Mouse (Mus musculus) megakaryocyte progenitor cell, adult 5-6 weeks (primary cell): ENCODE results near the gene Igf1r. TPM values are rescaled to one million over a fixed set of nuclear protein-coding genes. Genes with fewer than 3 reads are reported as not detected.

ENCODE experiments used
- ATAC-seq: replicated peaks from 2 replicates; pipeline ENCODE4 v1.8.0; 2016; ENCODE audit warnings: mild to moderate bottlenecking, moderate TSS enrichment, inconsistent platforms; ENCODE audit not compliant: poor library complexity
- total RNA-seq, 2 experiments: library from RNA; stranded (forward) in 1 of 2; stranded (reverse) in 1 of 2; fragments of 157-497, 149-512 nt in 1 of 2; fragments of 200-1000 nt in 1 of 2; gene quantifications; 2 replicates each; pipeline versions ENCODE4 v1.2.3 to v1.2.4; 2015 to 2017

Gene Igf1r
- total RNA-seq, 2 experiments from 2014 or later = 25.0 to 50.3 TPM

DNA sequence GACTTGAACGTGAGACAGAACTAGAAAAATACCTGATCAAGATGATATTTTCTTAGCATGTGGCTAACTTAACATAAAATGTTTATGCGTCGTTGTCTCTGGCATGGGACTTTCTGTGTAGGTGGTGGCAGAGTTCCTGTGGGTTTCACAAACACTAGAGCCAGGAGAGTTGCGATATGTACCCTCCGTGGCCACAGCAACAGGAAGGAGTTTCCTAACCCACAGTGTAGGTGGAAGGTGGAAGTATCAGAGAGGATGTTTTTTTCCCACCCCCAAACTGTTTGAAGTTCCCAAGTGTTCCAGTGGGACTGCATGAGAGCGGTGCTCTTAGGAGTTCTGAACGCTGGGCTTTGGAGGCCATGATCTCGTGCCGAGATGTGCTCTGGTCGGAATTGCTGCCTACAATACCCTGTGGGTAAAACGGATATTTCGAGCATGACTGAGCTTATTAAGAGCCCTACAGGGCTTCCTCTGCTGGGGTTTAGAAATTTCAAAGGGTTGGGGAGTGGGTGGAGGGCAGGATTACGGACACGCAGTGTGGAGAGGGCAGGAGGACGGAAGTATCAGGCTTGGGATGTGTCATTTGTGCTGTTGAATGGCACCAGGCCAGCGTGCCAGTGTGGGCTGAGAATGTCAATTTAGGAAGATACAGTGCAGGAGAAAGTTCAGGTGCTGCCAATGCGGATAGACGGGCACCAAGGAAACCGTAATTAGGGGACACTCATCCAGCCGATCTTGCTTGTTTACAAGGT lies 195.8 kb downstream of the Igf1r start:
- peak; percentile 64 for ATAC-seq

DNA sequence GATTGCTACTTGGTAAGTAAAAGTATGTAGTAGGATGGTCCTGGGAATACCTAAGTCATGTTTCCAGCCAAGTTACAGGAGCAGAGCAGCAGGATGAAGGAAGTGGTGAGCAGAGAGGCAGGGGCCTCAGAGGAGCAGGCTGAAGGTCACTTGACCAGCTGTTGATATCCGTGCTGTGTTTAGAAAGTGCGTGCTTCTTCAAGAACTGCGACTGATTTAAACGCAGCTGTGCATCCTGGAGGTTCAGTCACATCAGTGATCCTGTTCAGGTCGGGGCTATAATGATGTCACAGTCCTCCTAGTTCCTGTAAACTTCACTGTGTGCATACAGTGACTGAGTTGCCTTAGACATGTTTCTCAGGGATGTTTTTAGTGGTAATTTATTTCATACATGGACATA lies 199.3 kb downstream of the Igf1r start:
- ATAC-seq = no peak

DNA sequence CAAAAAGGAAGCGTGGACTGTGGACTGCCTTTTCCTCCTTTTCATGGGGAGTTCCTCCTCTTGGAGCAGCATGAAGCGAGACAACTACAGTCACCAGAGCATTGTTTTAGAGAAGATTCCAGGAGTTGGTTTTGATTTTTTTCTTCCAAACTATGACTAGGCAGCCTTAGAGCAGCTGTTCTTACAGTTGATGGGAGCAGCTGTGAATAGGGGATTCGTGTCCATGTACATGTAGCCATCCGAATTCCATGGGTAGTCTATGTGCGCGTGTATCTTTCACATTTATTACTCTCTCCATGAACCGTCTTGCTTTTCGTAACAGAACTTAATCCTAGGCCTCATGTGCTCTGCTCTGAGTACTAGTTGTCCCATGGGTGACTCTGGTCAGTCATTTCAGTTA lies 199.8 kb downstream of the Igf1r start:
- ATAC-seq = no peak

DNA sequence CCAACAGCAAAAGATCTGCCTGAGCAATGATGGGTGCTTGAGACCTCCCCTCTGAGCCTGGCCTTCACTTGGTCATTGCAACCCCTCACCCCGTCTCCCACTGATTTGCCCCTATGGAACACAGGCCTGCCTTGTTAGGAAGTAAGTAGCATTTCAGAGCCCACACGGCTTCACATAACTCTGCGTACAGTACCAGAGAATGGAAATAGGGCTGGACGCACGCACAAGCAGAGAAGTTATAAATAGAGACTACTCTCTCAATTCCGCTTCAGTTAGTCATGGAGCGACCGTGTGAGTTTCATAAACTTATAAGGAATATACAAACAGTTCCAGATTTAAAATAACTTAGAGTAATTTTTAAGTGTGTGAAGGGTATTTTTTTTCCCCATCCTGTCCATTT lies 200.6 kb downstream of the Igf1r start:
- ATAC-seq = no peak

GRCm38 (mm10) chr7:68154588-68154987 lies 202.0 kb downstream of the Igf1r start:
- ATAC-seq = peak; percentile 61

DNA sequence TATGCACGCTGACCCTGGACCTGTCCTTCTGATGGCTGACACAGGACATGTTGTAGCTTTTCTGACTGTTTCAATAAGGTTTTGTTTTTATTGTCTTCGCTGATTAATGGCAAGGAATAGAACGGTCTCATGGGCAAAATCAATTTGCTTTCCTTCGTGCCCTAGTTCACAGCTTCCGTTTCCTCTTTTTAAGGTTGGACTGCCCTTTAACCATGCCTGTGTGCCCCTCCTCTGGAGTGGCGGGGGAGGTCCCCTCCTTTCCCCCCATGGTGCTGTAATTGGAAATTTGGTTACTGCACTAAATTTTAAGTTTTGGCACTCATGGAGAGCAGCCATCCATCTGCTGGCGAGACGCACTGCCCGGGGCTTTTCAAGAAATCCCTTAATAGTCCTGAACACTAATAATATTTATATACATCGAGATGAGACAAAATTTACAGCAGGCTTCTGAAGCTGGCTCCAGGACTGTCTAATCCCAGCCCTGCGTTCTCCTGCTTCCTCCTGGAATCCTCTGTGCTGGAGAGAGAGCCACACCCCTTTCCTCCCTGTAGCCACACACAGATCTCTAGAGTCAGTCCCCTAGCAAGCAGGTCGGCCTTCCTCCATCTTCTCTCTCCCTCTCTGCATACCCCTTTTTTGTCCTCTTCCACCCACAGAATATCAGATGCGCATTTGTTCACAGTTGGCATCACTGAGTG lies 207.6 kb downstream of the Igf1r start:
- ATAC-seq = peak; percentile 58

GRCm38 (mm10) chr7:68164074-68164473 lies 211.4 kb downstream of the Igf1r start:
- peak; percentile 73 for ATAC-seq

DNA sequence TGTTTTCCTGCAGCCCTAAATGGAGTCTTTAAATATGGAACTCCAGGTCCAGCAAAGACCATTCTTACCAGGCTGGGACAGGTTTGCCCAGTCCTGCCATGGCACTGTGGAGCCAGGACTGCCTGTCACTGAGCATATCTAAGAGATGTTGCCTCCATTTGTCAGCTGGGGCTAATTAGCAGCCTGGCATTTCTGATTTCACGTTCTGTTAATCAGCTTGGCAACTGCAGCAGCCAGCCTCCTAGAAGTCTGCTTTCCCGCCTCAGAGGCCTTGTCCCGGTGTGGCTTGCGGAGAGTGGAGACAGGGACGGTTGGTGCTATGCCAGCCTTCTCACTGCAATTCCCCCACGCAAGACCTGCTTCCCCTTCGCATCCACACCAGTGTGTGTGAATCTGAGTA lies 220.1 kb downstream of the Igf1r start:
- ATAC-seq = no peak

GRCm38 (mm10) chr7:68179672-68180071 lies 227.0 kb downstream of the Igf1r start:
- ATAC-seq = peak; percentile 54; the same call in 1 of the 2 replicates

DNA sequence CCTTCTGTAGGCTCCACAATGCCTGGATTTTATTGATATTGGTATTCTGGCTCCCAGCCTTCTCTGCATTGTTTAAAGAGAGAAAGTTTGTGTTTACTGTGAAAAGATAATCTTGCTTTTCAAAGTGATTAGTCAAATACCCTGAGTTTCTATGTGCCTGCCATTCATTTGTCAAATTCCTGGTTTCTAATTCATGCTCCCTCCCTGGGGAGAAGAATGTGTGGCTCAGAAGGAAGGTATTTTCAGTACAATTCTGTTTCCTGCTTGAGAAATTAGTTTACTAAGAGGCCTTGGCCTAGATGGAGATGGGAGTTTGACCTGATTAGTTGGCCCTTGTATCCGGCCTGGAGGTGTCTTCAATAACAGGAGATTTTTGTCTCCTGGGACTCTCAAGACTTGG lies 228.5 kb downstream of the Igf1r start:
- ATAC-seq = no peak

DNA sequence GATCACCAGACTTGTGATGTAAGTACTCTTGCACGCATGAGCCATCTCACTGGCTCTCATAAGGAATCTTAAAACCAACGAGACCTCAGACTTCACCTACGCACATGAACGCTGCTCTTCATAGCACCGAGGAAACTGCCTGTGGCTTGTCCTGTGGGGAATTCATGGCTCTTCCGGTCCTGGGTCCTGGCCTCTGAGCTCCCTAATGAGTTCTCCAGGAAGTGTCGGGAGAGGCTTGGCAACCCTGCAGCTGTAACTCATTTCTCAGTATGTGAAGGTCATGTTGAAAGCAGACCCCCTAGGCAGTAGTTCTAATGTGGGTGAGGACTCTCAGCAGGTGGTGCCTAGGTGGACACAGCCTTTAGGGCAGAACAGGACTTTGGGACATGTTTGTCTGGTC lies 229.4 kb downstream of the Igf1r start:
- ATAC-seq = no peak

- ATAC-seq = no peak
Measured at GRCm38 (mm10) chr7:68182773-68183172, 230.1 kb downstream of the Igf1r start.

GRCm38 (mm10) chr7:68183421-68183820 lies 230.8 kb downstream of the Igf1r start:
- peak; percentile 41; the same call in 1 of the 2 replicates for ATAC-seq

- peak; percentile 77 for ATAC-seq
Measured at GRCm38 (mm10) chr7:68189211-68189610, 236.6 kb downstream of the Igf1r start.

GRCm38 (mm10) chr7:68189691-68190456 lies 237.2 kb downstream of the Igf1r start:
- ATAC-seq = peak; percentile 7; the same call in 1 of the 2 replicates

DNA sequence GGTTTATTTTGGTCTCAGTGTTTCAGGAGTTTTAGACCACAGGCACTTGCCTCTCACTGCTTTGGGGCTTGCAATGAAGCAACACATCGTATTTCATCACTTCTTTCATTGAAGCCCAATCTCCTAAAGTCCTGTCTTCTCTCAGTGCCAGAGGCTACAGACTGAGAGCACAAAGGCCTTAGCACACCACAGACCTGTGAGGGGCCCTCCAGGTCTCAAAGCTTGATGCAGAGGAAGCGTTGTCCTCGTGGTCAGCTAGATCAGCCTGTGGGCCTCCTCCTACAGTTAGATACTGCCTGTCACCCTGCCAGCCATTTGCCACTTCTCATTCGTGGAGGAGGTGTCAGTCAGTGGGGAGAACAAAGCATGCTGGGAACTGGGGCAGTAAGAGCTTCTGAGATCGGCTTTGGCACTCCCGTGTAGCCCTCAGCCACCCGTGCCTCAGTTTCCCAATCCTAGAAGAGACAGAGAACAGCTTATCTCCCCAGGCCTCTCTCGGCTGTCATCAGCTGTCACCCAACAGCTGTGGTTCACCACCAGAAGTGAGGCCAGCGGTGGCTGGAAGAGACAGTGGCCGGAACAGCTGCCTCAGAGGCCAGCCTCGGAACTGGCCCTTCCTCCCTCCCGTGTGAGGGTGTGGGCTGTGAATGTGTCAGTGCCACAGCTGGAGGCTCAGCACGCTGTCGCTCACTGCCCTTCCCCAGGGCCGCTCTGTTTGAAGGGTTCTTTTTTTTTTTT lies 241.5 kb downstream of the Igf1r start:
- peak; percentile 53 for ATAC-seq

- peak; percentile 69 for ATAC-seq
Measured at GRCm38 (mm10) chr7:68199609-68200008, 247.0 kb downstream of the Igf1r start.

DNA sequence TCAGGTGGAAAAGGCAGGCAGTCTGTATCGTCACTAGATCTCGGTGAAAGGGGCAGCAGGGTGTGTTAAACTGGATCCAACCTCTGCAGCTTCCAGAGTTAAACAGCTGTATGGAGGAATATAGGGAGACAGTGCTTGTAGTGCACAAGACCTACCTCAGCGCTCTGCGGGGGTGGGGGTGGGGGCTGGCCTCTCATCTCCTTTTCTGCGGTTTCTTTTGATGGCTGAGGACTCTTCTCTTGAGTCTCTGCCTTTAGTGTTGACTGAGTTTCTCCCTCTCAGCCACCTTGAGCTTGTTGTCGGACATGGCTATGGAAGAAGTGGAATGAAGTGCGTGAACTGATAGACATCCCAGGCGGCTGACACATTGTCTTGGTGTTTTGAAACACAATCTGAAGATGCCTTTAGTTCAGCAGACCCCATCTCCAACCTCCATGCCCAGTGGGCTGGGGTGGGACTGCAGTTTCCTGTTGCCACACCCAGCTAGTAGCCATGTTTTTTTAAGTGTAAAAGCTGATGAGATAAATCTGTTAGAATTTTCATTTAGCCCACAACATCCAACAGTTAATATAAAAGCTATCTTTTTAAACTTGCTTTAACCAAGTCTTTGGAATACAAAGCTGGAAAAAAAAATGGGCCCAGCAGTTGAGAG lies 253.3 kb downstream of the Igf1r start:
- no peak for ATAC-seq

DNA sequence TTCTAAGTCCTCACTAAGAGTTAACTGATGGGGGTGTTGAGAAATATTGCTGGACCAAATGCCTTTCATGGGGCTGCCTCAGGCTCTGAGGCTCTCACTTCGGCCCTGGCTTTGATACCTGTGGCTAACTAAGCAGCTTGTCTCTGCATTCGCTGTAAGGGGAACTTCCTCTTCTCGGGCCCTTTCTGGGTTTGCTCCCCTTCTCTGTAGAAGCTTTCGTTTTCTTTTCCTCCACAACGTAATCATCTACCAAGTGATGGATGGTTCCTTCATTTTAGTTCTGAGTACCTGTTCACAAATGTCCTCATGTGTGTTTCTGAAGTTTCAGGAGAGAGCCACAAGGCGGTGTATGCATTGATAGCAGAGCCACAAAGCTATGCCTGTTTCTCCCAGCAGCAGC lies 256.4 kb downstream of the Igf1r start:
- ATAC-seq = peak; percentile 49

- ATAC-seq = no peak
Measured at GRCm38 (mm10) chr7:68210417-68210816, 257.8 kb downstream of the Igf1r start.
